Mouse (Mus musculus): ENCODE data around the gene Klhl10. TPM values are rescaled to one million over a fixed set of nuclear protein-coding genes. Genes with fewer than 3 reads are reported as not detected.

Gene Klhl10
- polyA plus RNA-seq, 1 experiment from 2014 or later = 0.61 TPM

DNA sequence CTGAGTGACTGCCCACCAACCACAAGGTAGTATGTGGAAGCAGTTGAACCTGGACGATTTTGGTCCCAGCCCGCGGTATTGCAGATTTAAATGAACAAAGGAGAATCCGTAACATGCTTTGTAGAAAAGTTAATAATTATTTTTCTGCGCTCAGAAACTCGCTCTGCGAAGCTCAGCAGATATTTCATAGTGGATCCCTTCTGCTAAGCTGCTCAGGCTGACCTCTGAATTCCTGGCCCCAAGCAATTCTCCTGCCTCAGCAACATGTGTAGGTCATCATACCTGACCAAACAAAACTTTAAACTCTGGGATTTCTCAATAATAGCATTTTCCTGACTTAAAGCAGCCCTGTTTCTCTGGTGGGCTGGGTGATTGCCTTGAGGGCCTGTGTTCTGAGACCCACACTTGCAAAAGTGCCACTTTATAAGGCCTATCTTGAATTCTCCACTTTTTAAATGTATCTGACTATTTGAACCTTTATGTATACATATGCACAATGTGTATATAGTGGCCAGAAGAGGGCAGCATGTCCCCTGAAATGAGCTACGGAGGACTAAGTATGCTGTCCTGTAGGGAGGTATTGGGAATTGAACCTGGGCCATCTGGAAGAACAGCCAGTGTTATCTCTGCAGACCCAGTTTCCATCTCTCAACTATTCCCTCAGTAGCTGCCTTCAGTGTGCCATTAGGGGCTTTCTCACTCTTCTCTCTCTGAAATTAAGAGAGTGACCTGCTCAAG lies 44.3 kb downstream of the Klhl10 start:
- H3K9me3 ChIP-seq (ENCODE audit: control insufficient read depth, low read length) = no peaks in the 10 kb centered on the region
- DNase-seq (ENCODE audit: low spot score) (no peak), ATAC-seq (replicated peaks; ENCODE audit: low FRiP score, low TSS enrichment, low read depth) (no peak)
- no peaks in the 10 kb centered on the region for H3K27me3 ChIP-seq (replicated peaks; ENCODE audit: control insufficient read depth, insufficient read depth, low read length)
- H3K36me3 ChIP-seq (ENCODE audit: control insufficient read depth, insufficient read depth, low read length) = peaks cover 98% of the 10 kb centered on the region
- no peak overlapping the region for H3K4me3 ChIP-seq (ENCODE audit: low read depth, low read length)
- no peak overlapping the region for H3K9ac ChIP-seq (ENCODE audit: low read length)
- no peaks in the 10 kb centered on the region for H3K4me1 ChIP-seq (replicated peaks; ENCODE audit: control insufficient read depth, insufficient read depth, low read length)
- 85% methylated on average over 8 of the region's 8 CpGs for WGBS
- H3K4me2 ChIP-seq (ENCODE audit: low read length) = no peak overlapping the region
- H3K27ac ChIP-seq (ENCODE audit: low read depth) = no peak overlapping the region

DNA sequence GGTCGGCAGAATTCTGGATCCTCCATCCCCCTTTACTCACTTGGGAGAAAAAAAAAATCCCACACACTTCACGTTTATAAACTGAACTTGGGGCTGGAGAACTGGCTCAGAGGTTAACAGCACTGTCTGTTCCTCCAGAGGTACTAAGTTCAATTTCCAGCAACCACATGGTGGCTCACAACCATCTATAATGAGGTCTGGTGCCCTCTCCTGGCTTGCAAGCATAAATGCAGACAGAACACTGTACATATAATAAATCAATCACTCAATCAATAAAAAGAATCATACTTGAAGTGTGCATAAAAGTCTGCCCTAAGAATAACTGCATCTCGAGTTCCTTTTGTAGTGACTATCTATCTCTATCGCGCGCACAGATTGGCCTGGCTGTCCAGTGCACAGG lies 49.2 kb downstream of the Klhl10 start:
- WGBS = 91% methylated on average over 6 of the region's 6 CpGs
- Histone ChIP-seq H3K9me3 (ENCODE audit: control insufficient read depth, low read length) (no peaks in the 10 kb centered on the region), H3K4me3 (ENCODE audit: low read depth, low read length) (no peak overlapping the region), H3K9ac (ENCODE audit: low read length) (no peak overlapping the region), H3K27ac (ENCODE audit: low read depth) (no peak overlapping the region), H3K27me3 (replicated peaks; ENCODE audit: control insufficient read depth, insufficient read depth, low read length) (no peaks in the 10 kb centered on the region), H3K4me1 (replicated peaks; ENCODE audit: control insufficient read depth, insufficient read depth, low read length) (no peaks in the 10 kb centered on the region), H3K4me2 (ENCODE audit: low read length) (no peak overlapping the region), H3K36me3 (ENCODE audit: control insufficient read depth, insufficient read depth, low read length) (peaks cover 94% of the 10 kb centered on the region)
- ATAC-seq (replicated peaks; ENCODE audit: low FRiP score, low TSS enrichment, low read depth) (no peak), DNase-seq (ENCODE audit: low spot score) (no peak)

DNA sequence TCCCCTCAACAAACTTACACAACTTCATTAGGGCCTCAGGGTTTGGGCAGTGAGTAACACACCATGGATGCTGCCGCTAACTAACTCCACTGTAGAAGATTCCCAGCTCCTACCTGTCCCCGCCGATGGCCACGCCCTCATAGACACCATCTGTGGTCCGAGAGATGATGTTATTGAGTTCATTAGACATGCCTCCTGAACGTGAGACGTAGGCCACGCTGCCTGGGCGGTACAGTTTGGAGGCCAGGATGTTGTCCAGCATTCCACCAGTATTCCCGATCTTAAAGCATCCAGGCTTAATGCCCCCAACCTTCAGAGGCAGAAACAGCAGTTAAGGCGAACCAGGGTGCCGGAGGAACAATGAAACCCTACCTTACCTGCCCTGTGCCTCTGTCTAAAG lies 52.1 kb downstream of the Klhl10 start:
- H3K4me2 ChIP-seq (ENCODE audit: low read length) = no peak overlapping the region
- H3K27me3 ChIP-seq (replicated peaks; ENCODE audit: control insufficient read depth, insufficient read depth, low read length) = no peaks in the 10 kb centered on the region
- H3K4me1 ChIP-seq (replicated peaks; ENCODE audit: control insufficient read depth, insufficient read depth, low read length) = no peaks in the 10 kb centered on the region
- no peaks in the 10 kb centered on the region for H3K9me3 ChIP-seq (ENCODE audit: control insufficient read depth, low read length)
- WGBS = 92% methylated on average over 12 of the region's 12 CpGs
- DNase-seq (ENCODE audit: low spot score) = no peak
- no peak overlapping the region for H3K9ac ChIP-seq (ENCODE audit: low read length)
- no peak for ATAC-seq (replicated peaks; ENCODE audit: low FRiP score, low TSS enrichment, low read depth)
- no peak overlapping the region for H3K4me3 ChIP-seq (ENCODE audit: low read depth, low read length)
- peaks cover 95% of the 10 kb centered on the region for H3K36me3 ChIP-seq (ENCODE audit: control insufficient read depth, insufficient read depth, low read length)
- H3K27ac ChIP-seq (ENCODE audit: low read depth) = no peak overlapping the region

DNA sequence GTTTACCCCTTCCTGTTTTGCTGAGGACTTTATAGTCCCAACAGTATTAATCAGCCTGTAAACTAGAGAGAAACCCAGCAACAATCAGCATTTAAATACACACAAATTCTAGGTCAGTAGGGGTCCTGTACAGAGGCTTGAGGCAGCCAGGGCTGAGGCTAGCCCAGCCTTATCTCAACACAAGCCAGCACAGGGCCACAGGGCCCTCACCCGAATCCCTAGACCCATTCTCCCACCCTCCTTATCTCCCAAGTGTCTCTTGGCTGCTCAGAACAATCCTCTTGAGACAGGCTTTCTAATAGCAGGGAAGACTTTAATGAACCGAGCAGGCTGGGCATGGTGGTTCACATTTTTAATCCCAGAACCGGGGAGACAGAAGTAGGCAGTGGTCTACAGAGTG lies 58.5 kb downstream of the Klhl10 start:
- peaks cover 99% of the 10 kb centered on the region for H3K36me3 ChIP-seq (ENCODE audit: control insufficient read depth, insufficient read depth, low read length)
- 89% methylated on average over 3 of the region's 3 CpGs for WGBS
- DNase-seq (ENCODE audit: low spot score) = no peak
- no peak overlapping the region for H3K9ac ChIP-seq (ENCODE audit: low read length)
- no peak overlapping the region for H3K27ac ChIP-seq (ENCODE audit: low read depth)
- H3K4me3 ChIP-seq (ENCODE audit: low read depth, low read length) = no peak overlapping the region
- H3K9me3 ChIP-seq (ENCODE audit: control insufficient read depth, low read length) = no peaks in the 10 kb centered on the region
- no peaks in the 10 kb centered on the region for H3K4me1 ChIP-seq (replicated peaks; ENCODE audit: control insufficient read depth, insufficient read depth, low read length)
- ATAC-seq (replicated peaks; ENCODE audit: low FRiP score, low TSS enrichment, low read depth) = no peak
- H3K27me3 ChIP-seq (replicated peaks; ENCODE audit: control insufficient read depth, insufficient read depth, low read length) = no peaks in the 10 kb centered on the region
- H3K4me2 ChIP-seq (ENCODE audit: low read length) = no peak overlapping the region

DNA sequence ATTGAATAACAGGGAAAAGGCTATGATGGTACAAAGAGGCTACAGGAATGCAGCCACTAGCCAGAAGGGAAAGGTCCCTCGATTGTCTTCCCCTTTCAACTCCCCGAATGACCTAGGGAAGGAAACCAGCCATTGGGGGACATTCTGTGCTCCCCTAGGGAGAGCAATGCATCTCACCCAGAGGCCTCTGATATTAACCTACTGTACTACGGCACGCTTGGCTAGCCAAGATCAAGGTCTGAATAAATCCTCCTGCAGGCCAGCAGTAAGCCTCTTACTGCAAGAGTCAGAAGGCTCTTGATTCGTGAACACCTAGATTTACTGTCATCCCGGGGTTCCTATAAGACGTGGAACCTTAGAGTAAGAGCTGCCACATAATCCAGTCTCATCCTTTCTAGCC lies 58.9 kb downstream of the Klhl10 start:
- Histone ChIP-seq H3K36me3 (ENCODE audit: control insufficient read depth, insufficient read depth, low read length) (peaks cover 99% of the 10 kb centered on the region), H3K27ac (ENCODE audit: low read depth) (no peak overlapping the region)
- 88% methylated on average over 7 of the region's 7 CpGs for WGBS

DNA sequence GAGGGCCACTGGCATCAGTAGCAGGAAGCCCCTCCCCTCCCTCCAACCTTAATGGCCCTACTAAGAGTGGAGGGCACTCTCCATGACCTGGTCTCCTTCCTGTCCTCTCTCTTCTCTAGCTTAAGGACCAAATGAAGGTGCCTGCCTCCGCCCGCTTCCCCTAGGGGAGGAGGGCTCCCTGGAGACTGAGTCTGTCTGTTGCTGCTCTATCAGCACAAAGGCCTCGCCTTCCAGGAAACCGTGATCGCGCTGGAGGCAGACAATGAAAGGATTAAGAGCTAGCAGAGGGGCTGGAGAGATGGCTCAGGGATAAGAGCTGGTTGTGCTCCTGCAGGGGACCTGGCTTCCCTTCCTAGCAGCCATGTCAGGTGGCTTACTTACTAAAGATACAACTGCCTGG lies 59.6 kb downstream of the Klhl10 start:
- ATAC-seq (replicated peaks; ENCODE audit: low FRiP score, low TSS enrichment, low read depth) (no peak), DNase-seq (ENCODE audit: low spot score) (no peak)
- Histone ChIP-seq H3K27ac (ENCODE audit: low read depth) (no peak overlapping the region), H3K4me1 (replicated peaks; ENCODE audit: control insufficient read depth, insufficient read depth, low read length) (no peaks in the 10 kb centered on the region), H3K27me3 (replicated peaks; ENCODE audit: control insufficient read depth, insufficient read depth, low read length) (no peaks in the 10 kb centered on the region), H3K9ac (ENCODE audit: low read length) (no peak overlapping the region), H3K36me3 (ENCODE audit: control insufficient read depth, insufficient read depth, low read length) (peaks cover 99% of the 10 kb centered on the region), H3K9me3 (ENCODE audit: control insufficient read depth, low read length) (no peaks in the 10 kb centered on the region), H3K4me2 (ENCODE audit: low read length) (no peak overlapping the region), H3K4me3 (ENCODE audit: low read depth, low read length) (no peak overlapping the region)
- WGBS = 62% methylated on average over 6 of the region's 6 CpGs

More for the DNA sequence above, 58.9 kb downstream of the Klhl10 start:
- H3K27me3 ChIP-seq (replicated peaks; ENCODE audit: control insufficient read depth, insufficient read depth, low read length) = no peaks in the 10 kb centered on the region
- no peak overlapping the region for H3K4me2 ChIP-seq (ENCODE audit: low read length)
- H3K4me1 ChIP-seq (replicated peaks; ENCODE audit: control insufficient read depth, insufficient read depth, low read length) = no peaks in the 10 kb centered on the region
- H3K9ac ChIP-seq (ENCODE audit: low read length) = no peak overlapping the region
- H3K4me3 ChIP-seq (ENCODE audit: low read depth, low read length) = no peak overlapping the region
- ATAC-seq (replicated peaks; ENCODE audit: low FRiP score, low TSS enrichment, low read depth) (no peak), DNase-seq (ENCODE audit: low spot score) (no peak)
- H3K9me3 ChIP-seq (ENCODE audit: control insufficient read depth, low read length) = no peaks in the 10 kb centered on the region

DNA sequence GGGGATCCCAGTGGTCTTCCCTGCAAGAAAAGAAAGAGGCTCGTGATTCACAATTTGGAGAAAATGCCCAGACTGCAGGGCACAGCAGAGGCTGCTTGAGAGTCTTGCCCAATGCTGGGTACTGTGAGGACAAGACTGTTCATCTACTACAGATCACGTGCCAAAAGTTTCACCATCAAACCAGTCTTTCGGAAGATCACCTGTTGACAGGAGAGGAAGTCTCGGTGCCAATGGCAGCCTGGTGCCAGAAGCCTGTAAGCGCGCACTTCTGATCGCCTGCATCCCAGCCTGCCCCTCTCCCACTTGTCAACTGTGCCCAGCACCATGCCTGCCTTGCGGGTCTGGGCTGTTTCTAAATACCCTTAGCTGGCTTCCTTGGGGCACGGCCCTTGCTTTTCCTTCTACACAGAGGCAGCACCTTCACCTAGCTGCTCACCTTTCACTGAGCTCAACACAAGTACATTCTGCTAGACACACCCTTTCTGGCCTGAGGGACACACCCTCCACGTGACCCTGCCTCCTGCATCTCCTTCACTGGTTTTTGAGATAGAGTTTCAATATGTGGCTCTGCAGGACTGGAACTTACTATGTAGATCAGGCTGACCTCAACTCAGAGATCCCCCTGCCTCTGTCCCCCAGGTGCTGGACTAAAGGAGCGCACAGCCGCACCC lies 63.4 kb downstream of the Klhl10 start:
- Histone ChIP-seq H3K9ac (ENCODE audit: low read length) (no peak overlapping the region), H3K27me3 (replicated peaks; ENCODE audit: control insufficient read depth, insufficient read depth, low read length) (no peaks in the 10 kb centered on the region), H3K27ac (ENCODE audit: low read depth) (no peak overlapping the region), H3K4me2 (ENCODE audit: low read length) (no peak overlapping the region), H3K9me3 (ENCODE audit: control insufficient read depth, low read length) (no peaks in the 10 kb centered on the region), H3K4me1 (replicated peaks; ENCODE audit: control insufficient read depth, insufficient read depth, low read length) (no peaks in the 10 kb centered on the region), H3K4me3 (ENCODE audit: low read depth, low read length) (no peak overlapping the region), H3K36me3 (ENCODE audit: control insufficient read depth, insufficient read depth, low read length) (peaks cover 93% of the 10 kb centered on the region)
- DNase-seq (ENCODE audit: low spot score) (no peak), ATAC-seq (replicated peaks; ENCODE audit: low FRiP score, low TSS enrichment, low read depth) (no peak)
- WGBS = 93% methylated on average over 12 of the region's 12 CpGs

DNA sequence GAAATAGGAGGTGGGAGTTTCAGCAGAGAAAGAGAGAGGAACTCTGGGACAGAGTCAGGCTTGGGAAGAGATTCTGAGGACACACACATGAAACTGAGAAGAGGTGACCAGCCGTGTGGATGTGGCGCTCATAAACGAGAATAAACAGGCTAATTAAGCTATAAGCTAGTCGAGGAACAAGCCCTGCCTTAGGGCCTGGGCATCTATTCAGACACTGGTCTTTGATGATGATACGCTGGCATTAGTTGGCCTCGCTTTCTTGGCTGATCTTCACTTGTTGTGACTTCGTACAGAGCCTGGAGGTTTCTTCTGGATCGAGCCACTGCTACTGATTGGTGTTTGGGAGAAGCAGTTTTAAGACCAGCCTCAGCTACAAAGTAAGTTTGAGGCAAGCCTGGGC lies 64.3 kb downstream of the Klhl10 start:
- DNase-seq (ENCODE audit: low spot score) (no peak), ATAC-seq (replicated peaks; ENCODE audit: low FRiP score, low TSS enrichment, low read depth) (no peak)
- H3K9me3 ChIP-seq (ENCODE audit: control insufficient read depth, low read length) = no peaks in the 10 kb centered on the region
- no peak overlapping the region for H3K9ac ChIP-seq (ENCODE audit: low read length)
- H3K4me1 ChIP-seq (replicated peaks; ENCODE audit: control insufficient read depth, insufficient read depth, low read length) = no peaks in the 10 kb centered on the region
- no peak overlapping the region for H3K27ac ChIP-seq (ENCODE audit: low read depth)
- H3K27me3 ChIP-seq (replicated peaks; ENCODE audit: control insufficient read depth, insufficient read depth, low read length) = no peaks in the 10 kb centered on the region
- no peak overlapping the region for H3K4me2 ChIP-seq (ENCODE audit: low read length)
- 92% methylated on average over 8 of the region's 8 CpGs for WGBS
- H3K4me3 ChIP-seq (ENCODE audit: low read depth, low read length) = no peak overlapping the region
- H3K36me3 ChIP-seq (ENCODE audit: control insufficient read depth, insufficient read depth, low read length) = peaks cover 90% of the 10 kb centered on the region
